Mouse (Mus musculus) adrenal gland, postnatal 36 days (tissue): ENCODE data around the gene Ttc23. TPM values are rescaled to one million over a fixed set of nuclear protein-coding genes. Genes with fewer than 3 reads are reported as not detected.

ENCODE experiments used
- DNase-seq, 2 experiments: peaks; one replicate each; pipeline ENCODE4 v3.0.0; 2021; ENCODE audit warnings: mixed read lengths in 1 of 2
- total RNA-seq, 2 experiments: library from RNA; stranded (reverse); gene quantifications; 2 replicates each; pipeline ENCODE4 v1.2.3; 2021

Ttc23 gene
- total RNA-seq, 2 experiments from 2014 or later: 24.3 to 34.8 TPM

- DNase-seq: peak; percentile 99
Measured at GRCm38 (mm10) chr7:67644833-67645680, 2.2 kb upstream of the Ttc23 start, which contains the start of gene Lrrc28. Gene Lrrc28, minus strand, starts transcription at chr7:67645268.

GRCm38 (mm10) chr7:67645681-67646014, 1.6 kb upstream of the Ttc23 start:
- no peak for DNase-seq

- DNase-seq: no peak
Measured at GRCm38 (mm10) chr7:67646131-67646530, 1.1 kb upstream of the Ttc23 start.

GRCm38 (mm10) chr7:67648376-67648775, 1.2 kb downstream of the Ttc23 start:
- DNase-seq: peak; percentile 55 to 58

- DNase-seq: no peak
Measured at GRCm38 (mm10) chr7:67652211-67652610, 5.0 kb downstream of the Ttc23 start.

- no peak for DNase-seq
Measured at GRCm38 (mm10) chr7:67654668-67655067, 7.5 kb downstream of the Ttc23 start.

- DNase-seq: peak; percentile 20 to 44
Measured at GRCm38 (mm10) chr7:67655186-67655585, 8.0 kb downstream of the Ttc23 start.

- no peak for DNase-seq
Measured at GRCm38 (mm10) chr7:67658110-67658509, 10.9 kb downstream of the Ttc23 start.

GRCm38 (mm10) chr7:67662424-67662823, 15.2 kb downstream of the Ttc23 start:
- DNase-seq: no peak

- DNase-seq: no peak
Measured at GRCm38 (mm10) chr7:67663981-67664694, 16.9 kb downstream of the Ttc23 start.

GRCm38 (mm10) chr7:67670965-67671364, 23.8 kb downstream of the Ttc23 start:
- DNase-seq: no peak

GRCm38 (mm10) chr7:67672650-67673049, 25.4 kb downstream of the Ttc23 start:
- peak; percentile 94 for DNase-seq

GRCm38 (mm10) chr7:67673656-67674055, 26.4 kb downstream of the Ttc23 start:
- DNase-seq: no peak

- no peak for DNase-seq
Measured at GRCm38 (mm10) chr7:67678878-67679499, 31.8 kb downstream of the Ttc23 start.

- no peak for DNase-seq
Measured at GRCm38 (mm10) chr7:67681078-67681477, 33.9 kb downstream of the Ttc23 start.

- DNase-seq: peak in 1 of 2 experiments; percentile 22
Measured at GRCm38 (mm10) chr7:67683006-67683405, 35.8 kb downstream of the Ttc23 start.

GRCm38 (mm10) chr7:67686545-67686944, 39.3 kb downstream of the Ttc23 start:
- DNase-seq: no peak

GRCm38 (mm10) chr7:67688281-67688680, 41.1 kb downstream of the Ttc23 start:
- no peak for DNase-seq

GRCm38 (mm10) chr7:67689793-67690192, 42.6 kb downstream of the Ttc23 start:
- DNase-seq: peak; percentile 23 to 46

GRCm38 (mm10) chr7:67691036-67691435, 43.8 kb downstream of the Ttc23 start:
- DNase-seq: peak; percentile 24 to 44

- no peak for DNase-seq
Measured at GRCm38 (mm10) chr7:67692141-67692540, 44.9 kb downstream of the Ttc23 start.

- DNase-seq: no peak
Measured at GRCm38 (mm10) chr7:67692791-67693538, 45.8 kb downstream of the Ttc23 start.
